Mouse (Mus musculus) ES-E14 (cell line): ENCODE data around the gene Adam1a.

ENCODE experiments used
- HCFC1 ChIP-seq: IDR thresholded peaks from 2 replicates; pipeline ENCODE4 v1.6.1; 2012; ENCODE audit warnings: low read length, inconsistent platforms, borderline replicate concordance; ENCODE audit not compliant: insufficient read depth
- MAFK ChIP-seq: IDR thresholded peaks from 2 replicates; pipeline ENCODE4 v1.6.1; 2014; ENCODE audit warnings: mild to moderate bottlenecking, low read depth, low read length, inconsistent platforms; ENCODE audit not compliant: insufficient read depth
- ZC3H11A ChIP-seq: IDR thresholded peaks from 2 replicates; pipeline ENCODE4 v1.6.1; 2012; ENCODE audit warnings: low read depth, mild to moderate bottlenecking, inconsistent platforms, low read length, borderline replicate concordance
- ZNF384 ChIP-seq: IDR thresholded peaks from 2 replicates; pipeline ENCODE4 v1.6.1; 2012; ENCODE audit warnings: low read depth, low read length, inconsistent platforms

DNA sequence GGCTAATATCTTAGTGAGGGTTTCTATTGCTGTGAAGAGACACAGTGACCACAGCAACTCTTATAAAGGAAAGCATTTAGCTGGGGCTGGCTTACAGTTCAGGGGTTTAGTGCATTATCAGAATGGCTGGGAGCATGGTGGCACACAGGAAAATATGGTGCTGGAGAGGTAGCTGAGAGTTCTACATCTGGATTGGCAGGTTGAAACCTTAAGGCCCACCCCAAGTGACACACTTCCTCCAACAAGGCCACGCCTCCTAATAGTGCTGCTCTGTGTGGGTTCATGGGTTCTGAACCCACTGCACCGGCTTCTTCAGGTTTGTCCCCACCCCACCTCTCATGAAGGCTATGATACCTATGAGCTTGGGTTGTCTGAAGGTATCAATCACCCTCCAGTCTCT, 72.9 kb downstream of the Adam1a start:
- TF ChIP-seq ZC3H11A: no peak
- no peak for TF ChIP-seq HCFC1
- TF ChIP-seq ZNF384: no peak
- no peak for TF ChIP-seq MAFK
